Mouse (Mus musculus): ENCODE results near the gene Casz1. TPM values are rescaled to one million over a fixed set of nuclear protein-coding genes. Genes with fewer than 3 reads are reported as not detected.

Gene Casz1
- polyA plus RNA-seq, 1 experiment: 120 TPM

DNA sequence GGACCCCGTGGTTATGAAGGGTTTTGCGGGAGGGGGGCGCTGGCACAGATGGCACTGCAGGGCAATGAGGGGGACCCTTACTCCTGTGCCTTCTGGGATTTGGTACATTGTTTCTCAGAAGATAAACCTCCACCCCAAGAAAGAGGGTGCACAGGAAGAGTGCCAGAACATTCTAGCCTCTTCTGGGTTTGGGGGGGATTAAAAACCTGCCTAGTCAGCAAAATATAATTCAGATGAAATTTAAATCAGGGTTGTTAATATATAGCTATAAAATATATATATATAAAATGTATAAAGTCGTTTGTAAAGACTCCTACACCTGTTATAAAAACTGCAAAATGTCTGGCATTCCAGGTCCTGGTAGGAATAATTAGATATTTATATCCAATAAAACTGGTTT lies 48.8 kb downstream of the Casz1 start:
- Histone ChIP-seq H3K4me3 (ENCODE audit: low read depth, low read length) (no peak overlapping the region), H3K4me1 (ENCODE audit: control insufficient read depth, insufficient read depth, insufficient read length, low read length) (peaks cover 20% of the 10 kb centered on the region; the same call in 1 of the 2 replicates), H3K27ac (ENCODE audit: insufficient read depth, low read depth, low read length) (no peak overlapping the region), H3K27me3 (ENCODE audit: control insufficient read depth, insufficient read depth, low read length) (no peaks in the 10 kb centered on the region), H3K36me3 (ENCODE audit: control insufficient read depth, insufficient read depth, low read length) (peaks cover 21% of the 10 kb centered on the region; the same call in 1 of the 2 replicates)
- 71% methylated on average over 4 of the region's 4 CpGs for WGBS
- TF ChIP-seq POLR2A (IDR thresholded peaks at IDR 0.05; ENCODE audit: low read depth, low read length) (no peak), CTCF (IDR thresholded peaks at IDR 0.05; ENCODE audit: extremely low read depth, insufficient read length, insufficient replicate concordance, low read depth, low read length) (no peak)

DNA sequence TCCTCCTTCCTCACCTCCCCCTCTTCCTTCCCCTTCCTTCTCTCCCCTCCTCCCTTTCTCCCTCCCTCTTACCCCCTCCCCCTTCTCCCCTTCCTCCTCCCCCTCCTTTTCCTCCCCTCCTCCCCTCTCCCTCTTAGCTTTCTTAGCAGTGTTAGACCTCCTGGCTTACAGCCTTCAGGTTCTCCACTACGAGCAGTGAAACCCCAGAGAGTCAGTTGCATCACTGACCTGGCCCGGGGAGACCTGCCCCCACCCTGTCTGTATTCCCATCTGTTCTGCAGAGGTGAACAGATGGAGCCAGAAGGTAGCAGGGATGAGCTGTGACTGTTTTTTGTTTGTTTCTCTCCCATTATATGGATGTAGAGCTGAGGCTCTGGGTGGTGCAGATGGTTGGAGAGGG lies 49.9 kb downstream of the Casz1 start:
- Histone ChIP-seq H3K27me3 (ENCODE audit: control insufficient read depth, insufficient read depth, low read length) (no peaks in the 10 kb centered on the region), H3K4me1 (ENCODE audit: control insufficient read depth, insufficient read depth, insufficient read length, low read length) (peaks cover 20% of the 10 kb centered on the region; the same call in 1 of the 2 replicates), H3K27ac (ENCODE audit: insufficient read depth, low read depth, low read length) (no peak overlapping the region), H3K36me3 (ENCODE audit: control insufficient read depth, insufficient read depth, low read length) (peaks cover 18% of the 10 kb centered on the region; the same call in 1 of the 2 replicates), H3K4me3 (ENCODE audit: low read depth, low read length) (no peak overlapping the region)
- 49% methylated on average over 2 of the region's 2 CpGs for WGBS
- TF ChIP-seq POLR2A (IDR thresholded peaks at IDR 0.05; ENCODE audit: low read depth, low read length): no peak
- no peak for TF ChIP-seq CTCF (IDR thresholded peaks at IDR 0.05; ENCODE audit: extremely low read depth, insufficient read length, insufficient replicate concordance, low read depth, low read length)

DNA sequence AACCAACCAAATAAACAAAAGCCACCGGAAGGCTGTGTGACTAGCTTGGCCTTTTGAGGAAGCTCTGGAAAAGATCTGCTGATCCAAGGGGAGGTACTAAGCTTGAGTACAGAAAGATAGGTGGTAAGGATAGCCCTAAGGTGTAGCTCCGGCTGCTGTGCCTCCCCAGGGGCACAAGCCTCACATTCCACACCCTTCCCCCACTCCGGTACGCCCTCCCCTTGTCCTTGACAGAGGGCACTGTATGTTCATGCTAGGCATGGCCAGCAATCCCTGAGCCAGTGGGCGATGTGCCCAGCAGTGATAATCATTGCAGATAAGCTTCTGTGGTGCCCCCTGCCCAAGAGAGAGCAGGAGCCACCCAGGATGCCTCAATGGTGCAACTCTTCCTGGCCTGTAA lies 51.3 kb downstream of the Casz1 start:
- Histone ChIP-seq H3K27ac (ENCODE audit: insufficient read depth, low read depth, low read length) (no peak overlapping the region), H3K4me1 (ENCODE audit: control insufficient read depth, insufficient read depth, insufficient read length, low read length) (peaks cover 15% of the 10 kb centered on the region), H3K4me3 (ENCODE audit: low read depth, low read length) (no peak overlapping the region), H3K27me3 (ENCODE audit: control insufficient read depth, insufficient read depth, low read length) (no peaks in the 10 kb centered on the region), H3K36me3 (ENCODE audit: control insufficient read depth, insufficient read depth, low read length) (peaks cover 18% of the 10 kb centered on the region; the same call in 1 of the 2 replicates)
- TF ChIP-seq CTCF (IDR thresholded peaks at IDR 0.05; ENCODE audit: extremely low read depth, insufficient read length, insufficient replicate concordance, low read depth, low read length) (no peak), POLR2A (IDR thresholded peaks at IDR 0.05; ENCODE audit: low read depth, low read length) (no peak)
- 81% methylated on average over 5 of the region's 5 CpGs for WGBS

DNA sequence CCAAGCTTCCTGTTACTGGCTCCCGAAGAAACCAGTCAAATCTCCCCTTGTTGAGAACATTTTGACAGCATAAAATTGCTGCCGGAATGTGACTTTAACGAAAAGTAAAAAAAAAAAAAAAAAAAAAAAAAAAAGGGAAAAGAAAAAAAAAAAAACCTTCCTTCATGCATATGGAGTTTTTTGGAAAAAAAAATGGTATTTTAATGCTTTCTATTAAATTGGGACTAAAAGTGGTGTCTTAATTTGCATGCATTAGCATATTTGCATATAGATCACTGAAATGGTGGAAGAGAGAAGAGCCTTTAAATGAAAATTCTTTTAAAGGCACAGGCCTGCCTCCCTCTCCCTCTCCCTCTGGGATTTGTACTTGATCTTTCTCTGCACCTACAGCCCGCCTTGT lies 52.0 kb downstream of the Casz1 start:
- 79% methylated on average over 4 of the region's 4 CpGs for WGBS
- no peaks in the 10 kb centered on the region for H3K27me3 ChIP-seq (ENCODE audit: control insufficient read depth, insufficient read depth, low read length)
- H3K36me3 ChIP-seq (ENCODE audit: control insufficient read depth, insufficient read depth, low read length): peaks cover 18% of the 10 kb centered on the region
- H3K4me3 ChIP-seq (ENCODE audit: low read depth, low read length): no peak overlapping the region
- no peak overlapping the region for H3K27ac ChIP-seq (ENCODE audit: insufficient read depth, low read depth, low read length)
- H3K4me1 ChIP-seq (ENCODE audit: control insufficient read depth, insufficient read depth, insufficient read length, low read length): peaks cover 15% of the 10 kb centered on the region
- TF ChIP-seq CTCF (IDR thresholded peaks at IDR 0.05; ENCODE audit: extremely low read depth, insufficient read length, insufficient replicate concordance, low read depth, low read length) (no peak), POLR2A (IDR thresholded peaks at IDR 0.05; ENCODE audit: low read depth, low read length) (no peak)

DNA sequence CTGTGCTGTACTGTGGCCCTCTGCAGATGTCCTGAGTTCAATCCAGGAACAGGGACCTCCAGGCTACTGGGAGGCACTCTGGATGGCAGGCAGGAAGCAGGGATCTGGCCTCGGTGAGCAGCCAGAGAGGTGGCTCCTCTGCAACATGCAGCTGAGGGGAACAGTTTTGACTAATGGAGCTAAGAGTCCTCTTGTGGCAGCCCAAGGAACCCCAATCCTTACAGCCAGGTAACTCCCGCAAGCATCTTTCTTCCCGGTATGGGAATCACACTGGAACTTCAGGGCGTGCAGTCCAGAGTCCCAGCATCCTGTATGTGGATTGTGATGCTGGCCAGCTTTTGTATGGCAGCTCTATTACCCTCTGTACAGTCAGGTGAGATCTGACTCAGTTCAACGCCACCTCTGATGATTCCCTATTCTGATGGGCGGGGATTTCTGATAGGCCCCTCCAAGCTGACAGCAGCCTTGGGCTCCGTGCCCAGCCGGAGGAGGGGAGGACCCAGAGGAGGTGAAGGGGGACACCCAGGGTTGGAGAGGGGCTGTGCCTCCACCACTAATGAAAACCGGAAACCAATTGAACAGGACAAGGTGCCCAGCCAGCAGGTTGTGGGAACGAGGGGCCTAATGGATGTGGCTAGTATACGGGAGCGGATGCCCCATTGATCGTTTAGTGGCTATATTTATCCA lies 53.3 kb downstream of the Casz1 start:
- Histone ChIP-seq H3K27ac (ENCODE audit: insufficient read depth, low read depth, low read length) (no peak overlapping the region; the same call in 1 of the 2 replicates), H3K4me1 (ENCODE audit: control insufficient read depth, insufficient read depth, insufficient read length, low read length) (peaks cover 15% of the 10 kb centered on the region), H3K36me3 (ENCODE audit: control insufficient read depth, insufficient read depth, low read length) (peaks cover 10% of the 10 kb centered on the region), H3K4me3 (ENCODE audit: low read depth, low read length) (no peak overlapping the region), H3K27me3 (ENCODE audit: control insufficient read depth, insufficient read depth, low read length) (no peaks in the 10 kb centered on the region)
- 29% methylated on average over 13 of the region's 13 CpGs for WGBS
- TF ChIP-seq POLR2A (IDR thresholded peaks at IDR 0.05; ENCODE audit: low read depth, low read length): no peak
- no peak for TF ChIP-seq CTCF (IDR thresholded peaks at IDR 0.05; ENCODE audit: extremely low read depth, insufficient read length, insufficient replicate concordance, low read depth, low read length)

DNA sequence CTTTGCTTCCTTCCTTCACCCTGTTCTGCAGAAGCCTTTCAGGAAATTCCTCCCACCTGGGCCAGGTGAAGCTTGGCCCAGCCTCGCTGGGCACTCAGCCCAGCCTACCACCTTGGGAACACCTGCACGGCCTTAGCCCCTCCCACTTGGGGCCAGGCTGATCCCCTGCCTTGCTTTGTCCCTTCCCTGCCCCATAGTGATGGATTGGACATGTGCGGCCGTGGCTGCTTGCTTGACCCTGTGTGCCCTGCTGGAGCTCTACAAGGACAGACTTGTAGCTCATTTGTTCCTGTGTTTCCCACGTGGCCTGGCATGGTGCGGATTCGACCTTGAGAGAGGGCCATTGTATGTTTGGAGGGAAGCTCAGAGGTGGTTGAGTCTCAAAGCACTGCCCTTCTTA lies 54.0 kb downstream of the Casz1 start:
- Histone ChIP-seq H3K4me3 (ENCODE audit: low read depth, low read length) (no peak overlapping the region), H3K27me3 (ENCODE audit: control insufficient read depth, insufficient read depth, low read length) (no peaks in the 10 kb centered on the region), H3K36me3 (ENCODE audit: control insufficient read depth, insufficient read depth, low read length) (peaks cover 10% of the 10 kb centered on the region), H3K27ac (ENCODE audit: insufficient read depth, low read depth, low read length) (no peak overlapping the region), H3K4me1 (ENCODE audit: control insufficient read depth, insufficient read depth, insufficient read length, low read length) (peaks cover 15% of the 10 kb centered on the region)
- 21% methylated on average over 7 of the region's 7 CpGs for WGBS
- TF ChIP-seq CTCF (IDR thresholded peaks at IDR 0.05; ENCODE audit: extremely low read depth, insufficient read length, insufficient replicate concordance, low read depth, low read length) (no peak), POLR2A (IDR thresholded peaks at IDR 0.05; ENCODE audit: low read depth, low read length) (no peak)

DNA sequence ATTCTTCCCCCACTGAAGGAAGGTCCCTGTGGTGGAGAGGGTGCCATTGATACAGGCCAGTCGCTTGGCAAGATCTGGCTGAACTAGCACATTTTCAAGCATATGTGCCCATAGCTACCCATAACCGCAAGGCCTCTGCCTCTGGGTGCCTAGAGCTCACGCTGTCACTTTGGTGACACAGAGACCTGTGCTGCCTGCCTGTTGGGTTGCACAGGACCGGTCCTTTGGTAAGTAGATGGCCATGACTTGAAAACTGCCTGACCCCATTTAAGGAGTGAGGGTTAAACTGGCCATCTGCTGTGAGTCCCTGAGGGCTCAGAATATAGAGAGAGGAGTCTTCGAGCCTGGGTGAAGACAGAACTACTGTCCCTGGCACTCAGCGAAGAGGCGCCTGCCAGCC lies 55.2 kb downstream of the Casz1 start:
- H3K4me3 ChIP-seq (ENCODE audit: low read depth, low read length): no peak overlapping the region
- TF ChIP-seq CTCF (IDR thresholded peaks at IDR 0.05; ENCODE audit: extremely low read depth, insufficient read length, insufficient replicate concordance, low read depth, low read length) (no peak), POLR2A (IDR thresholded peaks at IDR 0.05; ENCODE audit: low read depth, low read length) (no peak)
- peaks cover 7% of the 10 kb centered on the region for H3K36me3 ChIP-seq (ENCODE audit: control insufficient read depth, insufficient read depth, low read length)
- 84% methylated on average over 7 of the region's 7 CpGs for WGBS
- H3K4me1 ChIP-seq (ENCODE audit: control insufficient read depth, insufficient read depth, insufficient read length, low read length): peaks cover 15% of the 10 kb centered on the region
- no peak overlapping the region for H3K27ac ChIP-seq (ENCODE audit: insufficient read depth, low read depth, low read length)
- H3K27me3 ChIP-seq (ENCODE audit: control insufficient read depth, insufficient read depth, low read length): no peaks in the 10 kb centered on the region

All from small intestine, adult 2 months (tissue).